Mouse (Mus musculus): ENCODE data around the gene 2310034G01Rik. TPM values are rescaled to one million over a fixed set of nuclear protein-coding genes. Genes with fewer than 3 reads are reported as not detected.

The 2310034G01Rik gene
- total RNA-seq (2012; rRNA removed) = 0.50 and 0.78 TPM in 2 replicates
- under 1 TPM in 1 of 2 experiments, not detected in 1; 0.95 TPM for polyA plus RNA-seq (2012; ENCODE audit: insufficient read depth in 1 of 2, insufficient read length in 2 of 2, low read depth in 1 of 2, low replicate concordance in 2 of 2, missing spikeins in 1 of 2)

DNA sequence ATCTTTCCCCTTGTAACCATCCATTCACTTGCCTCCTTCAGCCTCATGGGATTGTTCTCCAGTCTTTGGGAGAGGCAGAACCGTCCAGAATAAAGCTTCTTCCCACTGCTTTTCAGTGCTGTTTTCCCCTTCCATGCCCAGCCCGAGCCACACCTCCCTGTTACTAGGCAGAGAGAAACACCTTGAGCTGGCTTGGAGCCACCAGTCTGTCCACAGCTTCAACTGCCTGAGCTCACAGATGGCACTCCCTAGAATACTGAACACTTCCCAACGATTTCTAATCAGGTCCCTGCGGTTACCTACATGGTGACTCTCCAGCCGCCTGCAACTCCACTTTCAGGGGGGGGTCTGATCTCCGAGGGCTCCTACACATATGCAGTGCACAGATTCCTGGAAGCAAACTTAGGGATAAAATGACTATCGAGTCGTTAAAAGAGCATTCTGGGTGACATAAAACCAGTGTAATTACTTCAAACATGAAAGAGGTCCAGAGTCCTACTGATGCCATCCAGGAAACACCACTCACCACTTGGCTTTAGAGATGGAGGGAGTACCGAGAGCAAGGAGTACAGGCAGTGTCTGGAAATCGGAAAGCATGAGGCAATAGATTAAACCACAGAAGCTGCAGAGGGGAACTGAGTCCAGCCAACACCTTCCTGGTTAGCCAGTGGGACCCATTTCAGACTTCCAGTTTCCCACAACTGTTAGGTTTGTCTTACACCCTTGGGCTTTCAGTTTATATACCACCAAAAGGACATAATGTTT is at the start of gene 2310034G01Rik:
Gene 2310034G01Rik, minus strand, starts transcription at position 135 of the 765 bp plus-strand sequence.
- H3K9ac ChIP-seq (ENCODE audit: control insufficient read depth, low read depth, low read length, poor library complexity, severe bottlenecking) = peak within 1 kb of the TSS; percentile 84
- DNase-seq (ENCODE audit: low read depth, low spot score) = no peak
- H3K27ac ChIP-seq (ENCODE audit: control insufficient read depth, low read depth, low read length) = peak within 1 kb of the TSS; percentile 78
- TF ChIP-seq ZNF384 (IDR thresholded peaks at IDR 0.05; ENCODE audit: low read depth, low read length) = no peak
- TF ChIP-seq POLR2AphosphoS2 (IDR thresholded peaks at IDR 0.05; ENCODE audit: low read length) = peak; percentile 22; the same call in 1 of the 2 replicates
- no peak for TF ChIP-seq HCFC1 (IDR thresholded peaks at IDR 0.05; ENCODE audit: low read depth, low read length)
- no peak for TF ChIP-seq USF1 (IDR thresholded peaks at IDR 0.05; ENCODE audit: low read depth, low read length)
- TF ChIP-seq MYC (IDR thresholded peaks at IDR 0.05; ENCODE audit: low read depth, low read length) = no peak
- peaks cover 16 to 32% of the 10 kb centered on the region in 2 experiments for H3K4me1 ChIP-seq (ENCODE audit: control insufficient read depth in 1 of 2, insufficient read depth in 2 of 2, low read length in 2 of 2)
- peaks cover 8% of the 10 kb centered on the region for H3K79me2 ChIP-seq (ENCODE audit: control insufficient read depth, insufficient read depth, low read length, poor library complexity)
- no peaks in the 10 kb centered on the region for H3K9me3 ChIP-seq (replicated peaks; ENCODE audit: insufficient read depth, low read length)
- H3K4me3 ChIP-seq (ENCODE audit: control insufficient read depth in 1 of 2, insufficient read depth in 1 of 2, low read depth in 2 of 2, low read length in 2 of 2) = peak within 1 kb of the TSS; percentile 66 to 84
- peaks cover 0 to 32% of the 10 kb centered on the region in 2 experiments; a peak in 2 of 4 replicates for H3K36me3 ChIP-seq (ENCODE audit: control insufficient read depth in 1 of 2, insufficient read depth in 2 of 2, low read length in 2 of 2)
- H3K27me3 ChIP-seq (ENCODE audit: control insufficient read depth in 1 of 2, insufficient read depth in 2 of 2, low read length in 2 of 2) = no peaks in the 10 kb centered on the region

GRCm38 (mm10) chr19:46399886-46400285 is 49.8 kb upstream of the 2310034G01Rik start:
- Histone ChIP-seq H3K79me2 (ENCODE audit: control insufficient read depth, insufficient read depth, low read length, poor library complexity) (peaks cover 22% of the 10 kb centered on the region), H3K4me1 (ENCODE audit: control insufficient read depth in 1 of 2, insufficient read depth in 2 of 2, low read length in 2 of 2) (peaks cover 0 to 7% of the 10 kb centered on the region in 2 experiments; a peak in 2 of 4 replicates), H3K27ac (ENCODE audit: control insufficient read depth, low read depth, low read length) (no peak overlapping the region), H3K36me3 (ENCODE audit: control insufficient read depth in 1 of 2, insufficient read depth in 2 of 2, low read length in 2 of 2) (peaks cover 6 to 8% of the 10 kb centered on the region in 2 experiments), H3K9me3 (replicated peaks; ENCODE audit: insufficient read depth, low read length) (no peaks in the 10 kb centered on the region), H3K27me3 (ENCODE audit: control insufficient read depth in 1 of 2, insufficient read depth in 2 of 2, low read length in 2 of 2) (no peaks in the 10 kb centered on the region), H3K4me3 (ENCODE audit: control insufficient read depth in 1 of 2, insufficient read depth in 1 of 2, low read depth in 2 of 2, low read length in 2 of 2) (no peak overlapping the region), H3K9ac (ENCODE audit: control insufficient read depth, low read depth, low read length, poor library complexity, severe bottlenecking) (no peak overlapping the region)
- no peak for DNase-seq (ENCODE audit: low read depth, low spot score)
- TF ChIP-seq RAD21 (IDR thresholded peaks at IDR 0.05; ENCODE audit: low read depth, low read length) (no peak), MYB (IDR thresholded peaks at IDR 0.05; ENCODE audit: low read depth, low read length) (no peak), UBTF (IDR thresholded peaks at IDR 0.05; ENCODE audit: borderline replicate concordance, insufficient read depth, low read depth, low read length) (no peak), ELF1 (IDR thresholded peaks at IDR 0.05; ENCODE audit: low read depth, low read length) (no peak), USF2 (IDR thresholded peaks at IDR 0.05; ENCODE audit: borderline replicate concordance in 1 of 2, insufficient read depth in 1 of 2, low read depth in 1 of 2, low read length in 2 of 2) (no peak), CHD2 (IDR thresholded peaks at IDR 0.05; ENCODE audit: low read length) (no peak), ZC3H11A (IDR thresholded peaks at IDR 0.05; ENCODE audit: low read depth, low read length) (no peak), GATA1 (IDR thresholded peaks at IDR 0.05; ENCODE audit: low read depth, low read length) (no peak), E2F4 (IDR thresholded peaks at IDR 0.05; ENCODE audit: borderline replicate concordance, low read depth, low read length) (no peak), KAT2A (conservative IDR thresholded peaks at IDR 0.05; ENCODE audit: low read depth, low read length) (no peak), POLR2AphosphoS5 (IDR thresholded peaks at IDR 0.05; ENCODE audit: borderline replicate concordance, low read depth, low read length) (no peak), TCF12 (IDR thresholded peaks at IDR 0.05; ENCODE audit: low read depth, low read length) (no peak), CHD1 (IDR thresholded peaks at IDR 0.05; ENCODE audit: low read depth, low read length) (no peak), NRF1 (IDR thresholded peaks at IDR 0.05; ENCODE audit: insufficient read depth, low read depth, low read length, poor library complexity, severe bottlenecking) (no peak), TBP (IDR thresholded peaks at IDR 0.05; ENCODE audit: low read depth, low read length) (no peak), MAZ (IDR thresholded peaks at IDR 0.05; ENCODE audit: low read depth, low read length) (no peak), SIN3A (IDR thresholded peaks at IDR 0.05; ENCODE audit: low read length) (no peak), JUND (IDR thresholded peaks at IDR 0.05; ENCODE audit: low read depth, low read length) (no peak), MAFK (IDR thresholded peaks at IDR 0.05; ENCODE audit: borderline replicate concordance, low read depth, low read length) (no peak), MYC (IDR thresholded peaks at IDR 0.05; ENCODE audit: low read depth, low read length) (no peak)

All from MEL (cell line).